Mouse (Mus musculus): ENCODE measurements at regions not wholly inside any gene's neighbourhood (a gene's known extent, or its start where the extent isn't known, plus 50 kb on each side); places are given as distances from the start of the nearest gene placed in this dataset.

GRCm38 (mm10) chr19:32881443-32881842 is 124.1 kb downstream of the Pten start:
- no peak for DNase-seq

- DNase-seq = no peak
Measured at GRCm38 (mm10) chr19:32884279-32884678, 127.0 kb downstream of the Pten start.

GRCm38 (mm10) chr19:32885481-32886131 is 128.3 kb downstream of the Pten start:
- DNase-seq = no peak

- no peak for DNase-seq
Measured at GRCm38 (mm10) chr19:32887190-32887589, 129.9 kb downstream of the Pten start.

- DNase-seq = no peak
Measured at GRCm38 (mm10) chr19:32888616-32889305, 131.5 kb downstream of the Pten start.

- no peak for DNase-seq
Measured at GRCm38 (mm10) chr19:32890801-32891200, 133.5 kb downstream of the Pten start.

- no peak for DNase-seq
Measured at GRCm38 (mm10) chr19:32892469-32892868, 135.2 kb downstream of the Pten start.

GRCm38 (mm10) chr19:32903454-32904108 is 146.3 kb downstream of the Pten start:
- no peak for DNase-seq

- no peak for DNase-seq
Measured at GRCm38 (mm10) chr19:32904517-32904916, 147.2 kb downstream of the Pten start.

GRCm38 (mm10) chr19:32905901-32906431 is 148.7 kb downstream of the Pten start:
- peak; percentile 9 to 43 for DNase-seq

GRCm38 (mm10) chr19:32906820-32907219 is 149.5 kb downstream of the Pten start:
- peak in 1 of 2 experiments; percentile 9 for DNase-seq

- no peak for DNase-seq
Measured at GRCm38 (mm10) chr19:32910050-32910462, 152.8 kb downstream of the Pten start.

- no peak for DNase-seq
Measured at GRCm38 (mm10) chr19:32912323-32912722, 155.0 kb downstream of the Pten start.

- DNase-seq = no peak
Measured at GRCm38 (mm10) chr19:32916507-32917280, 159.4 kb downstream of the Pten start.

- DNase-seq = no peak
Measured at GRCm38 (mm10) chr19:32921021-32921420, 163.7 kb downstream of the Pten start.

- DNase-seq = no peak
Measured at GRCm38 (mm10) chr19:32923911-32924310, 166.6 kb downstream of the Pten start.

GRCm38 (mm10) chr19:32925628-32926505 is 168.6 kb downstream of the Pten start:
- DNase-seq = no peak

GRCm38 (mm10) chr19:32926571-32926970 is 169.3 kb downstream of the Pten start:
- DNase-seq = no peak

GRCm38 (mm10) chr19:32933676-32934075 is 176.4 kb downstream of the Pten start:
- no peak for DNase-seq

GRCm38 (mm10) chr19:32935638-32936037 is 178.3 kb downstream of the Pten start:
- DNase-seq = no peak

GRCm38 (mm10) chr19:32937591-32937990 is 180.3 kb downstream of the Pten start:
- no peak for DNase-seq

GRCm38 (mm10) chr19:32939692-32940091 is 182.4 kb downstream of the Pten start:
- no peak for DNase-seq

All from thymus, adult 18-20 months (tissue).